Mouse (Mus musculus): ENCODE data around the gene Spryd4.

- TF ChIP-seq POLR2A (IDR thresholded peaks at IDR 0.05; ENCODE audit: extremely low read depth, insufficient read depth, low read length) (no peak), CTCF (IDR thresholded peaks at IDR 0.05; ENCODE audit: low read depth, low read length) (no peak)
These were observed 28.5 kb upstream of the Spryd4 start for GRCm38 (mm10) chr10:128240131-128240530.

All from liver, adult 2 months (tissue).